8 mouse cellular contexts compared by ENCODE assay signal in the genomic region with DNA sequence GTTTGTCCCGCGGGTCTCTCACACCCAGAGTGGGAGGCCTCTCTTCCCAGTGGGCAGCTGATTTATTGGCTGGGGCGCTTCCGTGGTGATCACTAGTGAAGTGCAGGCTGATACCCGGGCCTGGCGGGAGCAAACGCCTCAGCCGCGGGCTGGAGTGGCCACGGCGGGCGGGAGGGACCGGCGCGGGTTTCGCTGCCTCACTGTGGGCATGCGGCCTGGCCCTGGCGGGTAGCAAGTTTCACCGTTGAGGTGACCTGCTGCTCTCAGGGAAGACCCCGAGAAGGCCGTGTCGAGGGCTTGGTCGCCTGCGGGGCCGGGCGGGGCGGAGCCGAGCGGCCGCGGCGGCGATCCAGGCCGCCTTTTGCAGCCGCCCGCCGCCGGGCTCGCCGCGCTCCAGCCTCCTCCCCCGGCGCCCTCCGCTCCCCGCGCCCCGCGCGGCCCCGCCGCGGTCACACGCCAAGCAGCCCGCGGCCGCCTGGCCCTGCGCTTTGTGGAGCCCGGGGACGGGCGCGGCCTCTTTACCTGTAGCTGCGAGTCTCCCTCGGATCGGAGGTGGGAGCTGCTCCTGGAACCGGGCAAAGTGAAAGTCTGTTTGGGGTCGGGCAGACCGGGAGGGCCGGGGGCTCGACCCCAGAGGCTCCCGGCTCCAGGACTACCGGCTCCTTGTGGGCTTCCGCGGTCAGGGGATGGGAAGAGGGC.
DNase-seq lines count a peak whose midpoint lies in the region; ATAC-seq lines count a peak whose summit lies in the region.

No protein-coding gene starts in this region.

- H3K27me3 ChIP-seq in hindbrain, embryonic 10.5 days (ENCODE audit: insufficient read depth, poor library complexity, severe bottlenecking) = no peaks in the 10 kb centered on the region

- H3K4me3 ChIP-seq in hindbrain, embryonic 10.5 days = peak overlapping the region; percentile 78

- DNase-seq in NIH3T3 (ENCODE audit: low read depth) = peak; percentile 77
- DNase-seq in cerebellum, adult 9-11 months = peak; percentile 82
- peak; percentile 80 for DNase-seq in hindbrain, embryonic 10.5 days (ENCODE audit: low spot score)
- peak; percentile 50 to 70 for DNase-seq in layer of hippocampus, postnatal 25 days (ENCODE audit: extremely low spot score in 1 of 2, low spot score in 1 of 2)
- DNase-seq in lung, postnatal 25 days (ENCODE audit: low spot score) = peak; percentile 76
- DNase-seq in retina, embryonic 14.5 days (ENCODE audit: low spot score) = peak; percentile 77
- DNase-seq in thymus, postnatal 25 days = peak; percentile 68

- peak; percentile 60 for ATAC-seq in frontal cortex, adult (ENCODE audit: low TSS enrichment)

- WGBS in hindbrain, embryonic 10.5 days = 2% methylated on average over 73 of the region's 73 CpGs

- H3K9me3 ChIP-seq in hindbrain, embryonic 10.5 days = no peaks in the 10 kb centered on the region

- peak overlapping the region; percentile 95 for H3K27ac ChIP-seq in hindbrain, embryonic 10.5 days

- peaks cover 23% of the 10 kb centered on the region for H3K36me3 ChIP-seq in hindbrain, embryonic 10.5 days

- H3K4me1 ChIP-seq in hindbrain, embryonic 10.5 days (replicated peaks) = peaks cover 46% of the 10 kb centered on the region

Comparison
In these comparisons a context has a peak if more than half of its experiments do, and no peak if none do; other contexts are left out.
1. Peak in every context shown above with its lines: DNase-seq, ATAC-seq, H3K4me3 ChIP-seq and H3K27ac ChIP-seq.